Mouse (Mus musculus) myocyte (in vitro differentiated cells): ENCODE measurements at regions not wholly inside any gene's neighbourhood (a gene's known extent, or its start where the extent isn't known, plus 50 kb on each side); places are given as distances from the start of the nearest gene placed in this dataset.

Experiments
- H3K27me3 ChIP-seq: one replicate; pipeline ENCODE4 v1.6.1; 2011; ENCODE audit not compliant: control insufficient read depth, insufficient read depth, insufficient read length
- H3K36me3 ChIP-seq: one replicate; pipeline ENCODE4 v1.6.1; 2011; ENCODE audit not compliant: control insufficient read depth, insufficient read depth
- H3K4me2 ChIP-seq: one replicate; pipeline ENCODE4 v1.6.1; 2011; ENCODE audit warnings: low read depth, control low read depth
- H3K4me3 ChIP-seq: one replicate; pipeline ENCODE4 v1.5.1; 2011; ENCODE audit warnings: mild to moderate bottlenecking, control low read depth, moderate library complexity
- H3K79me2 ChIP-seq: one replicate; pipeline ENCODE4 v1.6.1; 2011; ENCODE audit not compliant: control insufficient read depth, insufficient read depth
- H3ac ChIP-seq: one replicate; pipeline ENCODE4 v1.6.1; 2011; ENCODE audit not compliant: control insufficient read depth, insufficient read length
- CEBPB ChIP-seq: IDR thresholded peaks from 2 replicates; pipeline ENCODE4 v1.6.1; 2011; ENCODE audit warnings: mild to moderate bottlenecking, moderate library complexity; ENCODE audit not compliant: poor library complexity, insufficient read depth, severe bottlenecking
- E2F4 ChIP-seq: IDR thresholded peaks from one replicate; pipeline ENCODE4 v1.6.1; 2011; ENCODE audit warnings: mild to moderate bottlenecking, control low read depth, moderate library complexity; ENCODE audit not compliant: insufficient read depth
- MAX ChIP-seq: IDR thresholded peaks from one replicate; pipeline ENCODE4 v1.6.1; 2011; ENCODE audit warnings: low read depth, mild to moderate bottlenecking, control low read depth
- MYOD1 ChIP-seq, 3 experiments: IDR thresholded peaks; one replicate each; pipeline ENCODE4 v1.6.1; 2011; ENCODE audit warnings: control low read depth in 2 of 3, low read depth in 2 of 3, mild to moderate bottlenecking in 2 of 3, moderate library complexity in 1 of 3; ENCODE audit not compliant: insufficient read length in 2 of 3, control insufficient read depth in 1 of 3
- MYOG ChIP-seq, 3 experiments: IDR thresholded peaks; one replicate each; pipeline ENCODE4 v1.6.1; 2011; ENCODE audit warnings: control low read depth in 2 of 3, low read depth in 2 of 3, mild to moderate bottlenecking in 2 of 3; ENCODE audit not compliant: insufficient read length in 2 of 3, control insufficient read depth in 1 of 3, insufficient read depth in 1 of 3
- POLR2A ChIP-seq: IDR thresholded peaks from one replicate; pipeline ENCODE4 v1.6.1; 2011; ENCODE audit warnings: low read depth, mild to moderate bottlenecking, control low read depth, moderate library complexity; ENCODE audit not compliant: insufficient read length
- POLR2AphosphoS2 ChIP-seq: IDR thresholded peaks from one replicate; pipeline ENCODE4 v1.6.1; 2011; ENCODE audit warnings: low read depth, control low read depth; ENCODE audit not compliant: insufficient read length
- REST ChIP-seq: IDR thresholded peaks from one replicate; pipeline ENCODE4 v1.6.1; 2011; ENCODE audit warnings: mild to moderate bottlenecking, control low read depth, moderate library complexity; ENCODE audit not compliant: insufficient read depth, insufficient read length
- SRF ChIP-seq: IDR thresholded peaks from one replicate; pipeline ENCODE4 v1.6.1; 2011; ENCODE audit warnings: low read depth; ENCODE audit not compliant: control insufficient read depth, insufficient read length
- TCF12 ChIP-seq: IDR thresholded peaks from one replicate; pipeline ENCODE4 v1.6.1; 2011; ENCODE audit warnings: mild to moderate bottlenecking, control low read depth; ENCODE audit not compliant: poor library complexity, insufficient read depth, severe bottlenecking
- TCF3 ChIP-seq: IDR thresholded peaks from one replicate; pipeline ENCODE4 v1.6.1; 2011; ENCODE audit warnings: low read depth, control low read depth; ENCODE audit not compliant: insufficient read length
- USF1 ChIP-seq: IDR thresholded peaks from one replicate; pipeline ENCODE4 v1.6.1; 2011; ENCODE audit warnings: low read depth, mild to moderate bottlenecking, control low read depth, moderate library complexity

DNA sequence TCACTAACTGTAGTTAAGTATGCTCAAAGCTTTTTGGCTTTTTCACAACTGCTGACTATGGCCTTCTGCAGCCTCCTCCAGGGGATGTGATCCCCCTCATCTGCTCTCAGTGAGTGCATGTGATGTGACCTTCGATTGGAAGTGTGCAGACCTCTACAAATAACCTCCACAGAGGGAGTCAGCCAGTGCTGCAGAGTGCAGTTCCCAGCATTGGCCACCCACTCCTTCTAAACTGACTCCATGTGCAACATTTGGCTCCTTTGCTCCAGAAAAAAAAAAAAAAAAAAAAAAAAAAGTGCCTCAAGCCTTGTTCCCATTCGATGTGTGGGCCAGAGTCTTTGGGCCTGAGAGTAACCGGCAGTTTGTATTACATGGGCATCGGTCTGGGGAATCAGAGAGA is 75.7 kb upstream of the Rab3gap2 start:
- Histone ChIP-seq H3K4me3 (no peak overlapping the region), H3K79me2 (no peaks in the 10 kb centered on the region)
- no peak for TF ChIP-seq SRF
- TF ChIP-seq TCF3: no peak
- no peak for TF ChIP-seq USF1
- TF ChIP-seq MYOD1 (IDR thresholded peaks at IDR 0.05; ENCODE audit: control insufficient read depth in 1 of 3, insufficient read length in 2 of 3, low read depth in 2 of 3): no peak
- TF ChIP-seq REST: no peak
- TF ChIP-seq MAX: no peak
- TF ChIP-seq MYOG (IDR thresholded peaks at IDR 0.05; ENCODE audit: control insufficient read depth in 1 of 3, insufficient read depth in 1 of 3, insufficient read length in 2 of 3, low read depth in 2 of 3): no peak
- TF ChIP-seq E2F4: no peak
- TF ChIP-seq POLR2AphosphoS2: no peak
- TF ChIP-seq CEBPB: no peak
- no peak for TF ChIP-seq TCF12
- TF ChIP-seq POLR2A: no peak

GRCm38 (mm10) chr1:185125737-185126286 is 78.1 kb upstream of the Rab3gap2 start:
- no peak for TF ChIP-seq E2F4
- TF ChIP-seq USF1: no peak
- no peak for TF ChIP-seq MAX
- TF ChIP-seq TCF12: no peak
- no peak for TF ChIP-seq MYOG (IDR thresholded peaks at IDR 0.05; ENCODE audit: control insufficient read depth in 1 of 3, insufficient read depth in 1 of 3, insufficient read length in 2 of 3, low read depth in 2 of 3)
- TF ChIP-seq REST: no peak
- no peak for TF ChIP-seq TCF3
- no peak for TF ChIP-seq POLR2A
- TF ChIP-seq SRF: no peak
- no peak for TF ChIP-seq CEBPB
- TF ChIP-seq POLR2AphosphoS2: no peak
- TF ChIP-seq MYOD1 (IDR thresholded peaks at IDR 0.05; ENCODE audit: control insufficient read depth in 1 of 3, insufficient read length in 2 of 3, low read depth in 2 of 3): no peak
- no peaks in the 10 kb centered on the region for H3K36me3 ChIP-seq
- H3K79me2 ChIP-seq: no peaks in the 10 kb centered on the region
- H3K27me3 ChIP-seq: no peaks in the 10 kb centered on the region
- no peak overlapping the region for H3ac ChIP-seq
- H3K4me3 ChIP-seq: no peak overlapping the region
- no peak overlapping the region for H3K4me2 ChIP-seq

More for the DNA sequence above, 75.7 kb upstream of the Rab3gap2 start:
- Histone ChIP-seq H3K4me2 (no peak overlapping the region), H3K27me3 (no peaks in the 10 kb centered on the region), H3ac (no peak overlapping the region), H3K36me3 (no peaks in the 10 kb centered on the region)

DNA sequence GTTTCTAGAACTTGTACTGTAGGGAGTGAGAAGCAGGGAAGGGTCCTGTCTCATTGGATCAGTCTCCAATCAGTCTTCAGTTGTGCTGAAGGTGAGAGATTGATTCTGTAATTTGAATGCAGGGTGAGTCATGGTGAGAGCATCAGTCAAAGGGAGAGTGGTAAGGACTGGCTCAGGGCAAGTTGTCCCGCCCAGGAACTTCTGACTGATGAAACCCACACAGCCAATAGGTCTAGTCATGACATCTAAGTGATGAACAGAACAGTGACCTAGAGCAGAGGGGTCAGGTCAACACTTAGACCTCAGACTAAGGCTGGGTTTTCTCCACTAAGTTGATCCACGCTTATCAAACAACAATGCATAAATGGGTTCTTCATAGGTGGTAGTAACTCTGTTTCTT is 82.4 kb upstream of the Rab3gap2 start:
- no peak overlapping the region for H3K4me3 ChIP-seq
- TF ChIP-seq TCF12: no peak
- TF ChIP-seq CEBPB: no peak
- no peak for TF ChIP-seq TCF3
- no peak for TF ChIP-seq E2F4
- no peak for TF ChIP-seq USF1
- TF ChIP-seq MYOD1 (IDR thresholded peaks at IDR 0.05; ENCODE audit: control insufficient read depth in 1 of 3, insufficient read length in 2 of 3, low read depth in 2 of 3): no peak
- no peak for TF ChIP-seq SRF
- no peaks in the 10 kb centered on the region for H3K27me3 ChIP-seq
- no peaks in the 10 kb centered on the region for H3K79me2 ChIP-seq
- no peak overlapping the region for H3ac ChIP-seq
- no peak overlapping the region for H3K4me2 ChIP-seq
- H3K36me3 ChIP-seq: no peaks in the 10 kb centered on the region

GRCm38 (mm10) chr1:185120416-185120815 is 83.5 kb upstream of the Rab3gap2 start:
- TF ChIP-seq E2F4 (no peak), MYOG (IDR thresholded peaks at IDR 0.05; ENCODE audit: control insufficient read depth in 1 of 3, insufficient read depth in 1 of 3, insufficient read length in 2 of 3, low read depth in 2 of 3) (no peak), MYOD1 (IDR thresholded peaks at IDR 0.05; ENCODE audit: control insufficient read depth in 1 of 3, insufficient read length in 2 of 3, low read depth in 2 of 3) (no peak), TCF3 (no peak)

GRCm38 (mm10) chr1:185117711-185118110 is 86.2 kb upstream of the Rab3gap2 start:
- TF ChIP-seq MAX (no peak), E2F4 (no peak), TCF3 (no peak), TCF12 (no peak), MYOD1 (IDR thresholded peaks at IDR 0.05; ENCODE audit: control insufficient read depth in 1 of 3, insufficient read length in 2 of 3, low read depth in 2 of 3) (no peak), SRF (no peak), REST (no peak), POLR2AphosphoS2 (no peak)
- H3K27me3 ChIP-seq: no peaks in the 10 kb centered on the region
- no peaks in the 10 kb centered on the region for H3K36me3 ChIP-seq
- H3K4me3 ChIP-seq: no peak overlapping the region
- H3ac ChIP-seq: no peak overlapping the region
- no peaks in the 10 kb centered on the region for H3K79me2 ChIP-seq
- no peak overlapping the region for H3K4me2 ChIP-seq

More at GRCm38 (mm10) chr1:185120416-185120815, 83.5 kb upstream of the Rab3gap2 start:
- H3K27me3 ChIP-seq: no peaks in the 10 kb centered on the region
- H3K4me3 ChIP-seq: no peak overlapping the region
- no peak overlapping the region for H3ac ChIP-seq
- H3K36me3 ChIP-seq: no peaks in the 10 kb centered on the region
- no peaks in the 10 kb centered on the region for H3K79me2 ChIP-seq
- H3K4me2 ChIP-seq: no peak overlapping the region
